13 mouse cellular contexts compared by ENCODE assay signal in the genomic region with DNA sequence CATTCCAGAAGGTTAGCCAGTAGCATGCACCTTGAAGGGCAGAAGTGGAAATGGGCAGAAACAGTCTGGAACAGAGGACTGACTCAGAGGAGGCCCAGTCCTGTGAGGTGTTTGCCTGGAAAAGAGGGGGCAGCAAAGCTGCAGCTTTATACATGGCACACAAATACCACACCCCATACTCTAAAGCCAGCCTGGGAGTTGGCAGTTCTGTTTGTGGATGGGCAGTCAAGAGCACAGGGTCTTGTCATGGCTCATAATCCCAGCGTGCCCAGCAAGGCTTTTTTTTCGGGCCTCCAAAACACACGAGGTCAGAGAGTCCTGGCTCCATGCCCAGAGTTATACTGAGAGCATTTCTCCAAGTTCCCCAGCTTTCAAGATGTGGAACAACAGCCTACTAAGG.
DNase-seq lines count a peak whose midpoint lies in the region; ATAC-seq and TF ChIP-seq lines count a peak whose summit lies in the region.
"Had no signal": no experiment of that assay in that cellular context is flagged by ENCODE, and none has a peak within 500 bp of the region (broad histone marks: within the 10 kb centered on the region; RNA-seq: fewer than 3 reads in every experiment).

No protein-coding gene starts in this region.

- H3K27me3 ChIP-seq in heart, embryonic 11.5 days (ENCODE audit: control insufficient read depth, insufficient read depth, low read length), result no peaks in the 10 kb centered on the region; the same call in 1 of the 2 replicates
- no peaks in the 10 kb centered on the region for H3K27me3 ChIP-seq in kidney, adult 2 months (replicated peaks; ENCODE audit: control insufficient read depth, insufficient read depth, low read length)
- peaks cover 47% of the 10 kb centered on the region for H3K27me3 ChIP-seq in hindbrain, embryonic 13.5 days

- no peak for TF ChIP-seq CTCF in kidney, adult 2 months (conservative IDR thresholded peaks at IDR 0.05; ENCODE audit: insufficient read depth, insufficient read length, low read depth, low read length)

- WGBS in heart, embryonic 11.5 days (ENCODE audit: insufficient replicate concordance), result 51% methylated on average over 3 of the region's 3 CpGs
- 4% methylated on average over 3 of the region's 3 CpGs for WGBS in kidney, adult 2 months
- 55% methylated on average over 3 of the region's 3 CpGs for WGBS in hindbrain, embryonic 13.5 days

- no peak for ATAC-seq in heart, embryonic 11.5 days (replicated peaks; ENCODE audit: insufficient number of reproducible peaks, low FRiP score, low TSS enrichment)
- no peak for ATAC-seq in hindbrain, embryonic 13.5 days (ENCODE audit: low FRiP score)
- ATAC-seq: midbrain, embryonic 16.5 days had no signal

- peak; percentile 86 for DNase-seq in heart, adult 11 months
- peak; percentile 43 for DNase-seq in ovary, postnatal 36 days (ENCODE audit: low spot score)
- DNase-seq in ovary, postnatal 14 days (ENCODE audit: low spot score), result no peak
- DNase-seq in kidney, adult 2 months, result peak; percentile 53
- peak; percentile 26 to 30 for DNase-seq in lung, postnatal 4 days
- no peak for DNase-seq in right cerebral cortex, adult 18-20 months
- DNase-seq: layer of hippocampus, postnatal 36 days; thymus, postnatal 36 days had no signal

- no peak overlapping the region for H3K4me3 ChIP-seq in heart, embryonic 11.5 days (ENCODE audit: low read depth, low read length)
- no peak overlapping the region for H3K4me3 ChIP-seq in kidney, adult 2 months (ENCODE audit: insufficient read depth, low read depth, low read length)
- H3K4me3 ChIP-seq in hindbrain, embryonic 13.5 days, result no peak overlapping the region
- H3K4me3 ChIP-seq: forebrain, embryonic 12.5 days had no signal

- no peaks in the 10 kb centered on the region for H3K9me3 ChIP-seq in heart, embryonic 11.5 days (replicated peaks; ENCODE audit: control insufficient read depth, low read length)
- no peaks in the 10 kb centered on the region for H3K9me3 ChIP-seq in hindbrain, embryonic 13.5 days
- H3K9me3 ChIP-seq: forebrain, embryonic 12.5 days had no signal

- no peak overlapping the region for H3K9ac ChIP-seq in heart, embryonic 11.5 days (ENCODE audit: low read depth, low read length)
- no peak overlapping the region for H3K9ac ChIP-seq in hindbrain, embryonic 13.5 days
- H3K9ac ChIP-seq: forebrain, embryonic 12.5 days; liver, embryonic 14.5 days had no signal

- H3K27ac ChIP-seq in heart, embryonic 11.5 days (ENCODE audit: low read depth, low read length), result no peak overlapping the region
- no peak overlapping the region; the same call in 1 of the 2 replicates for H3K27ac ChIP-seq in kidney, adult 2 months (ENCODE audit: insufficient read depth, low read depth, low read length)
- H3K27ac ChIP-seq in hindbrain, embryonic 13.5 days, result no peak overlapping the region
- H3K27ac ChIP-seq: forebrain, embryonic 12.5 days; liver, embryonic 14.5 days had no signal

- H3K4me1 ChIP-seq in heart, embryonic 11.5 days (ENCODE audit: control insufficient read depth, insufficient read depth, low read length), result peaks cover 10% of the 10 kb centered on the region; the same call in 1 of the 2 replicates
- H3K4me1 ChIP-seq in kidney, adult 2 months (ENCODE audit: control insufficient read depth, insufficient read depth, low read length), result peaks cover 5% of the 10 kb centered on the region; the same call in 1 of the 2 replicates
- H3K4me1 ChIP-seq in hindbrain, embryonic 13.5 days (replicated peaks), result peaks cover 15% of the 10 kb centered on the region

- TF ChIP-seq POLR2A in kidney, adult 2 months (IDR thresholded peaks at IDR 0.05; ENCODE audit: low read depth, low read length), result no peak

- no peaks in the 10 kb centered on the region for H3K36me3 ChIP-seq in heart, embryonic 11.5 days (ENCODE audit: control insufficient read depth, insufficient read depth, low read length)
- no peaks in the 10 kb centered on the region for H3K36me3 ChIP-seq in kidney, adult 2 months (ENCODE audit: control insufficient read depth, insufficient read depth, low read length)
- no peaks in the 10 kb centered on the region for H3K36me3 ChIP-seq in hindbrain, embryonic 13.5 days
- H3K36me3 ChIP-seq: forebrain, embryonic 12.5 days had no signal

- H3K4me2 ChIP-seq in heart, embryonic 11.5 days, result no peak overlapping the region
- H3K4me2 ChIP-seq in hindbrain, embryonic 13.5 days, result no peak overlapping the region
- H3K4me2 ChIP-seq: forebrain, embryonic 12.5 days had no signal

Comparison
In these comparisons a context has a peak if more than half of its experiments do, and no peak if none do; other contexts are left out.
1. DNase-seq: peak in heart, adult 11 months (single experiment), ovary, postnatal 36 days (single experiment), kidney, adult 2 months (single experiment) and lung, postnatal 4 days (2 of 2); none in ovary, postnatal 14 days (single experiment) and right cerebral cortex, adult 18-20 months (single experiment).